Mouse (Mus musculus): ENCODE measurements around the gene Prkce. TPM values are rescaled to one million over a fixed set of nuclear protein-coding genes. Genes with fewer than 3 reads are reported as not detected.

The Prkce gene
- polyA plus RNA-seq, 1 experiment from 2014 or later, result 6.2 TPM

DNA sequence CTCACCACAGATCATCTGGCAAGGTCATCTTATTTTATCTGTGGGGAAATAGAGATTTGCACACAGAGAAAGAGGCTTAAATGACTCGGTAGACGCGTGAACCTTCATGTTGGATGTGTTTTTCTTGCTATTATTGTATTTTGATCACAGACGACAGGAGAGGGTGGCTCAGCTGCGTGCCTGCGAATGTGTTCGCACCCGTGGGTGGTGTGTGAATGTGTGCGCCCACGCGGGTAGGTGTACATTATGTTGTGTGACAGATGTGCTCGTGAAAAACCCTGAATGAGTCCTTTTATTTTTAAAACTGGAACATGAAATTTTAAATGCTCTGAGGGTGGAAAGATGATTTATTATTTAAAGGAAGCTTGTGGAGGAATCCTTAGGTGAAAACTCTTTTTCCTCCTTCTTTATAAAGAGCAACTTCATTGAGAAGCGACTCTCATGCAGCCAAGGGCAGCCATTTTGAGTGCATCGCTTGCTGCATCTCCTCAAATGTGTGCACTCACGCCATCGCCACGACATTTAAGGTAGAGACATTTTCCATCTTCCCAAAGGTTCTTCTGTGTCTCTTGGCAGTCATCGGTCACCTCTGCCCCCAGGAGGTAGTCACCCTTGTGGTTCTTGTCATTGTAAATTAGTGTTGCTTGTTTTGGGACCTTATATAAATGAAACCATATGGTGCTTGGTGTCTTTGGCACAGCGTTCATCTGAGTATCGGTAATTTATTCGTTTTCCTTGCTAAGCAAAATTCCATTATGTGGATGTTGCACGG lies 177.8 kb downstream of the Prkce start:
- Histone ChIP-seq H3K4me3 (no peak overlapping the region), H3K36me3 (no peaks in the 10 kb centered on the region), H3K4me2 (no peak overlapping the region), H3K27ac (replicated peaks) (no peak overlapping the region), H3K9me3 (no peaks in the 10 kb centered on the region), H3K4me1 (peaks cover 36% of the 10 kb centered on the region), H3K27me3 (replicated peaks) (no peaks in the 10 kb centered on the region), H3K9ac (no peak overlapping the region)
- WGBS, result 89% methylated on average over 22 of the region's 22 CpGs
- no peak for ATAC-seq (ENCODE audit: extremely low read depth, insufficient number of reproducible peaks, low FRiP score, low TSS enrichment)

DNA sequence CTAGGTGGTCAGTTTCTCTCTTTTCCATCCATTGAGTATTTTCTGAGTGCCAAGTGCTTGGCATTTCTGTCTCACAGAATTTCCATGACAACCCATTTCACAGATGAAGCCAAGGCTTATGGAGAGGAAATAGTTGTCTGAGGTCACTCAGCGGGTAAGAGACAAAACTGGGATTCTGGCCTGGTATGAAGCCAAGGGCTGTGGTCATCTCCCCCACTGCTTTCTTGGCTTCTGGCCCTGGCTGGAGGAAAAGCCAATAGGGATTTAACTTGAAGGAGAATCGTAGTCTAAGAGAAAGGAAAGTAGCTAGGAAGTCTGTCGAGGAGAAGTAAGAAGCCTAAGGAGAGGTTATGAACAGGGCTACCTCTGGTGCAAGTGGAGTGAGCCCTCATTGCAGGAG lies 182.7 kb downstream of the Prkce start:
- Histone ChIP-seq H3K4me3 (peak overlapping the region; percentile 19; the same call in 1 of the 2 replicates), H3K27ac (replicated peaks) (peak overlapping the region; percentile 86), H3K27me3 (replicated peaks) (no peaks in the 10 kb centered on the region), H3K36me3 (no peaks in the 10 kb centered on the region), H3K4me2 (peak overlapping the region; percentile 58), H3K9me3 (no peaks in the 10 kb centered on the region), H3K9ac (no peak overlapping the region), H3K4me1 (peaks cover 68% of the 10 kb centered on the region)
- 48% methylated on average over 3 of the region's 3 CpGs for WGBS
- ATAC-seq (ENCODE audit: extremely low read depth, insufficient number of reproducible peaks, low FRiP score, low TSS enrichment), result no peak

DNA sequence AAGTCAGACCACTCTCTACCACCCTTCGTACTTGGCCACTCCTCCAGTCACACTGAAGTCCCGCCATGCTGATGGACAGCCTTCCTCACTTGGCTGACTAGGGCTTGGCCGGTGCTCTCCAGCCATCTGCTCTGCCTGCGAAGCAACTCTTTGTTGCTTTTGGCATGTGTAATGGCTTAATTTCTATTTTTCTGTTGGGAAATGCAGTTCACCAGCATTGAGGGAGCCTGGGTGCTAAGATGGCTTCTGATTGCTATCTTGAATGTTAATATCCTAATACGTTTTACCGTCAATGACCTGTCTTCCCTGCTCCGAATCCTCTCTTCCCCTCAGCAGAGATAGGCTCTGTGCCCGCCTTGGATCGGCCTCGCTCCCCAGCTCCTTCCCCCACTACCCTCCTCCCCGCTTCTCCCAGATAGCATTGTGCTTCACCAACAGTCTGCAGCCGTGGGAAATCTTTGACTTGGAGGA lies 183.2 kb downstream of the Prkce start:
- 39% methylated on average over 12 of the region's 12 CpGs for WGBS
- peaks cover 71% of the 10 kb centered on the region for H3K4me1 ChIP-seq
- peak overlapping the region; percentile 19; the same call in 1 of the 2 replicates for H3K4me3 ChIP-seq

DNA sequence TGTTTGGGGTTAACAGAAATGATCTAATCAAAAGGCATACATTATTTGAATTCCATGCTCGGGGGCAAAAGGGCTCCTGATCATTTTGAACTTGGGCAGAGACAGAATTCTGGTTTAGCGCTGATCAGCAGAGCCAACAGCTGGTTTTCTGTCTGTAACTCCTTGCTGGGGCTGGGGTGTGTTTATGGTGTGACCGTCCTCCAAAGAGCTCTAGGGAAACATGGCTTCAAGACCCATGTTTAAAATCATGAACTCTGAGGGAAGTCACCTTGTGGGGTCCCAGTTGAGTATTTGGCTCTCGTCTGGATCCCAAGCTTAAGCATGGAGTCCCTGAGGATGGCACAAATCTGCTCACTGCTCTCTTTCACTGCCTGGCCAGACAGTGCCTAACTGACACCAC lies 183.7 kb downstream of the Prkce start:
- WGBS, result 51% methylated on average over 4 of the region's 4 CpGs
- Histone ChIP-seq H3K4me3 (peak overlapping the region; percentile 19; the same call in 1 of the 2 replicates), H3K9ac (no peak overlapping the region)

More for the DNA sequence above, 183.2 kb downstream of the Prkce start:
- H3K9me3 ChIP-seq, result no peaks in the 10 kb centered on the region
- H3K36me3 ChIP-seq, result no peaks in the 10 kb centered on the region
- H3K9ac ChIP-seq, result no peak overlapping the region
- peak overlapping the region; percentile 86 for H3K27ac ChIP-seq (replicated peaks)
- H3K4me2 ChIP-seq, result peak overlapping the region; percentile 58
- H3K27me3 ChIP-seq (replicated peaks), result no peaks in the 10 kb centered on the region
- ATAC-seq (ENCODE audit: extremely low read depth, insufficient number of reproducible peaks, low FRiP score, low TSS enrichment), result no peak

DNA sequence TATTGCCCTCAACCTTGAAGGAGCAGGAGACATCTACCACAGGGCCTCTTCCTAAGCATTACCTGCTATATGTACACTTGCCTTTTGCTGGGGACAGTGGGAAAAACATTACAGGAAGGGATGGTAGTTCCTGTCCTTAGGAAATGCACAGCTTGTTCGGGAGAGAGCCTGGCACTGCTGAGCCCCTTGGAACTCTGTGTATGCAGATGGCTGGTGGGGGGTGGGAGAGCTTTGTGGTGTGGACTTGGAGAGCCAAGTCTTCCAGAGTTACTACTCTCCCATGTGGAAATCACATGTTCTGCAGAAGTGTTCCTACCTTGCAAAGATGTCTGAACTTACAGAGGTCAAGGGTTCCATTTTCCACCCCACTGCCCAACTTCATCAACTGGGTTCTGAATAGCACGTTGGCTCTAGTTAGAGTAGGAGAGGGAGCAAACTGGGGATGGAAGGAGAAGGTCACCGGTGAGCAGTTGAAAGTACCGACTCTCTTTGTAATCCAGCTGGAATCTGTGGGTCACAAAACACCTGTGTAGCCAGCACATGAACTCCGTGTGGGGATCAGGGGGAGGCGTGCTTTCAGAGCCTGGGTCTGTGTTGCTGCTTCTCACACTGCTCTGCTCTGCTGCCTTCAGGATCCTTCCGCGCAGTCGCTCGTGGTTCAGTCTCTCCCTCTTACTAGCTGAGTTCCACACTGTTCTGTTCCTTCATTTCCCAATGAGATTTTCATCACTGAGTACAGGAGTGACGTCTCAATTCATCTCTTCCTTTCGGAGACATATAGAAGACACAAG lies 184.9 kb downstream of the Prkce start:
- Histone ChIP-seq H3K9me3 (no peaks in the 10 kb centered on the region), H3K4me3 (no peak overlapping the region), H3K9ac (no peak overlapping the region), H3K27me3 (replicated peaks) (no peaks in the 10 kb centered on the region), H3K4me2 (no peak overlapping the region), H3K36me3 (no peaks in the 10 kb centered on the region), H3K4me1 (peaks cover 76% of the 10 kb centered on the region), H3K27ac (replicated peaks) (no peak overlapping the region)
- no peak for ATAC-seq (ENCODE audit: extremely low read depth, insufficient number of reproducible peaks, low FRiP score, low TSS enrichment)
- 84% methylated on average over 12 of the region's 12 CpGs for WGBS

More for the DNA sequence above, 183.7 kb downstream of the Prkce start:
- Histone ChIP-seq H3K27me3 (replicated peaks) (no peaks in the 10 kb centered on the region), H3K4me1 (peaks cover 76% of the 10 kb centered on the region), H3K27ac (replicated peaks) (peak overlapping the region; percentile 86), H3K4me2 (peak overlapping the region; percentile 58), H3K36me3 (no peaks in the 10 kb centered on the region), H3K9me3 (no peaks in the 10 kb centered on the region)
- ATAC-seq (ENCODE audit: extremely low read depth, insufficient number of reproducible peaks, low FRiP score, low TSS enrichment), result no peak

DNA sequence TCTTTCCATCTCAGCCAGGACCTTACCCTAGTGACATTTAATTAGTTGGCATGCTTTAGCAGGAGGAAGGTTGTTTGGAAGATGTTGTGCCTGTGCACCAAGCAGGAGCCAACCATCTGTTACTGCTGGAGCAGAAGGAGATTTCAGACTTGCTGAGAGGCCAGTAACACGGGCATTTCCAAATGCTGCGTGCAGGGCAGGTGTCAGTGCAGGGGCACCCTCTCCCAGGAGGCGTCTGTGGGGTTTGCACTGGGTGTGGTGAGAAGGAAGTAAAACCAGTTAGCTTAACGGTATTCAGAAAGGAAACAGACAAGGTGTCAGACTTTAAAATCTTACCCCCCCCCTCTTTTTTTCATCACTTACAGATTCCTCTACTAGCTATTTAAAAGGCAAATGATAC lies 186.1 kb downstream of the Prkce start:
- Histone ChIP-seq H3K4me3 (no peak overlapping the region), H3K27me3 (replicated peaks) (no peaks in the 10 kb centered on the region), H3K36me3 (no peaks in the 10 kb centered on the region), H3K4me1 (peaks cover 80% of the 10 kb centered on the region), H3K9me3 (no peaks in the 10 kb centered on the region), H3K27ac (replicated peaks) (no peak overlapping the region), H3K9ac (no peak overlapping the region), H3K4me2 (no peak overlapping the region)
- ATAC-seq (ENCODE audit: extremely low read depth, insufficient number of reproducible peaks, low FRiP score, low TSS enrichment), result no peak
- WGBS, result 37% methylated on average over 4 of the region's 4 CpGs

DNA sequence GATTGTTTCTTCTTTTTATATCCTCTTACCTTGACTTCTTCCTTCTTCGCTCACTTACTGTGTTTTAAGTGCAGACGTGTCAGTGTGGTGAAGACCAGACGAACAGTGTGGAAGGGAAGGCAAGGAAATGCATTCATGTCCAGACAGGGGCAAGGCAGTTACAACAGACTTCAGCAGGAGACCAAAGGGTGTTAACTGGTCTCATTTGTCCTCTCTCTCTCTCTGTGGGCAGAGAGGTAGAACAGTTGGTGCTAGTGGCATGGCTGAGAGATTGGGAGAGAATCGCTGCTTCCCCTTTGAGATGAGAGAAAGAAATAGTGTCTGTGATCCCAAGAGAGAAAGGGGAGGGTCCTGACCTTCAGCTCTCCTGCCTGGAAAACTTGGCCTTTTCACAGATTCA lies 186.5 kb downstream of the Prkce start:
- H3K4me2 ChIP-seq, result no peak overlapping the region
- H3K27me3 ChIP-seq (replicated peaks), result no peaks in the 10 kb centered on the region
- WGBS, result 43% methylated on average over 4 of the region's 4 CpGs
- H3K4me3 ChIP-seq, result no peak overlapping the region
- H3K9me3 ChIP-seq, result no peaks in the 10 kb centered on the region
- no peak overlapping the region for H3K9ac ChIP-seq
- ATAC-seq (ENCODE audit: extremely low read depth, insufficient number of reproducible peaks, low FRiP score, low TSS enrichment), result no peak
- peaks cover 82% of the 10 kb centered on the region for H3K4me1 ChIP-seq
- no peak overlapping the region for H3K27ac ChIP-seq (replicated peaks)
- H3K36me3 ChIP-seq, result no peaks in the 10 kb centered on the region

DNA sequence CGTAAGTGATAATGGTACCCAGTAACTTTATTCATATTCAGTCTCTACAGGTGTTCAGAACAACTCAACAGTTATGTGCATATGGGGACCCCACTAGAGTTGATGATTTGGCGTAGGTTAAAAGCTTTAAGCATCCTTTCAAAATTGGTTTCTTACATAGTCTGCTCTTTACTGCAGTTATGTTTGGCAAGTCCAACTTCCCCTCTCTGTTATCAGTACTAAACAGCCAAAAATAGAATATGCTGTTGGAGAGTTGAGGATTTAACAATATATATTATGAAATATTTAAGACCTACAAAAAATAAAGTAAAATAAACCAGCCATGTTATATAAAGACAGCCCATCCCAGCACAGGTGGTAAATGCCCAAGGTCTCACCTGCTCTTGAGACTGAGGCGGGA lies 187.3 kb downstream of the Prkce start:
- no peaks in the 10 kb centered on the region for H3K27me3 ChIP-seq (replicated peaks)
- H3K27ac ChIP-seq (replicated peaks), result no peak overlapping the region
- H3K4me3 ChIP-seq, result no peak overlapping the region
- no peaks in the 10 kb centered on the region for H3K36me3 ChIP-seq
- no peak overlapping the region for H3K9ac ChIP-seq
- no peak overlapping the region for H3K4me2 ChIP-seq
- no peak for ATAC-seq (ENCODE audit: extremely low read depth, insufficient number of reproducible peaks, low FRiP score, low TSS enrichment)
- H3K9me3 ChIP-seq, result no peaks in the 10 kb centered on the region
- peaks cover 85% of the 10 kb centered on the region for H3K4me1 ChIP-seq
- 78% methylated on average over 3 of the region's 3 CpGs for WGBS

DNA sequence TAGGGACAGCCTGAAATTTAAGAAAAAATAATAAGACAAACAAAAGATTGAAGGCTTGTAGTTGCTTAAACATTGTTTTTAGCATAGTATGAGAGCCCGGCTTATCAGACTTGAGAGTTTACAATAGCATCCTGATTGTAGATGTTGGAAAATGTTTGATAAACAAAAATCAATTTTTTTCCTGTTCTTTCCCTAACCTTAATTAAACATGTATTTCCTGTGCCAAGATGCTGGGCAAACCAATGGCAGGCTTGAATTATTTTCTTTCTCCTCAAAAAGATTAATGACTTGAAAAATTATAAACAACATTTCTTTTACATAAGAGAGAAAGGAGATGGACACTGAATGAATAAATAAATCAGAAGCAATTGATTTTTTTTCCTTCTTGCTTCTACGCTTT lies 187.7 kb downstream of the Prkce start:
- no peaks in the 10 kb centered on the region for H3K9me3 ChIP-seq
- H3K36me3 ChIP-seq, result no peaks in the 10 kb centered on the region
- H3K9ac ChIP-seq, result no peak overlapping the region
- no peaks in the 10 kb centered on the region for H3K27me3 ChIP-seq (replicated peaks)
- 81% methylated on average over 2 of the region's 2 CpGs for WGBS
- ATAC-seq (ENCODE audit: extremely low read depth, insufficient number of reproducible peaks, low FRiP score, low TSS enrichment), result no peak
- no peak overlapping the region for H3K4me3 ChIP-seq
- no peak overlapping the region for H3K27ac ChIP-seq (replicated peaks)
- H3K4me1 ChIP-seq, result peaks cover 83% of the 10 kb centered on the region
- H3K4me2 ChIP-seq, result no peak overlapping the region

DNA sequence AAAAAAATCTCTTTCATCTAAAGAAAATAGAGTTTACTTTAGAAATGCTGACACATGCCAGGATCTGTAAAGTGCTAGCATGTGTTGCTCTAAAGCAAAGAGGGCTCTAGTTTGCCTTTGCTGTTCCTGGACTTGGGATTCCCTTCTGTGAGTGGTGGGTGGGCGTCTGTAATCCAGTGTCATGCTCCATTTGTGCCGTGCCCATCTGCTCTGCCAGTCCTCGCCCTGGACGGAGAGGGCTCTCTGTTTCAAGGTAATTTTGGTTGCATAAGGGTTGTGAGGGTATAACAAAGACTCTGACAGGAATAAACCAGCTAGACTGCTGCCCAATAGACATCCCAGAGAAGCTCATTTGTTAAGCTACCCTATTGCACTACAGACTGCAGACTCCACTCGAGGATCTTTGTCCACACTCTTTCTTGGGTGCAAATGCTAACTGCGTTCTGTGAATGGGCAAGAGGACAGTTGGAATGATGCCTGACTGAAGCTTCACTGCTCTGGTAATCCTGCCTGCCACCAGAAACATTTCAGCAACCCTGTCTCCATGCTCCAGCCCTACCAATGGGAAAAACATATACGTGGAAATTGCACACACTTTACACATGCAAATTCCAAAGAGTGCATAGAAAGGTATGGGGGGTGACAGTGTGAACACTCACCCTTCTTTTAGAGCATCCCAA lies 188.3 kb downstream of the Prkce start:
- no peak for ATAC-seq (ENCODE audit: extremely low read depth, insufficient number of reproducible peaks, low FRiP score, low TSS enrichment)
- no peaks in the 10 kb centered on the region for H3K9me3 ChIP-seq
- H3K9ac ChIP-seq, result no peak overlapping the region
- 79% methylated on average over 7 of the region's 7 CpGs for WGBS
- no peaks in the 10 kb centered on the region for H3K27me3 ChIP-seq (replicated peaks)
- no peak overlapping the region for H3K4me3 ChIP-seq
- 0 out of 2 replicates have a peak overlapping the region, but pooled peaks have one; percentile 16 for H3K27ac ChIP-seq (replicated peaks)
- no peaks in the 10 kb centered on the region for H3K36me3 ChIP-seq
- no peak overlapping the region for H3K4me2 ChIP-seq
- peaks cover 77% of the 10 kb centered on the region for H3K4me1 ChIP-seq

DNA sequence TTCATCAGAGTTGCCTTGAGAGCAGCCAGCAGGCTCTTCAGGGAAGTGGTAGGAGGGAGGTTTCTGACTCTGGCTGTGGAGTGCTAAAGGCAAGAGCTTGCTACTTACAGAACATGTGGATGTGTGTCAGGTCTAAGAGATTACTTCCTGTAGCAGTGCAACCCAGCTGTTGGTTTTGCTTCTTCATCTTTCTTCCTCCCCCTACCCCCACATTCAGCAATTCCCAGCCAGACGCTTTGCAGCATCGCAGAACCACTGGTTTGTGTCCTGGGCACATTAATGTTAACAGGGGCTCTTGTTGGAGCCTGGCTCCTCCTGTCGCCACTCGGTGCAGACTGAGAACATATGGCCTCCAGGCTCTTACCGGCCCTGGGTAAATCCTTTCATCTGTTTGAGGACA lies 190.8 kb downstream of the Prkce start:
- no peaks in the 10 kb centered on the region for H3K9me3 ChIP-seq
- 0 out of 2 replicates have a peak, but pooled peaks have one; percentile 37 for ATAC-seq (ENCODE audit: extremely low read depth, insufficient number of reproducible peaks, low FRiP score, low TSS enrichment)
- H3K36me3 ChIP-seq, result no peaks in the 10 kb centered on the region
- peak overlapping the region; percentile 43 for H3K27ac ChIP-seq (replicated peaks)
- 17% methylated on average over 5 of the region's 5 CpGs for WGBS
- H3K4me1 ChIP-seq, result peaks cover 57% of the 10 kb centered on the region
- H3K4me2 ChIP-seq, result 0 out of 2 replicates have a peak overlapping the region, but pooled peaks have one; percentile 7
- H3K27me3 ChIP-seq (replicated peaks), result no peaks in the 10 kb centered on the region
- no peak overlapping the region for H3K9ac ChIP-seq
- H3K4me3 ChIP-seq, result no peak overlapping the region

Data from heart, embryonic 13.5 days (tissue).